Mouse (Mus musculus): Measurements from ENCODE around the gene Pip4k2a. TPM values are rescaled to one million over a fixed set of nuclear protein-coding genes. Genes with fewer than 3 reads are reported as not detected.

Pip4k2a gene
- polyA plus RNA-seq, 1 experiment from 2014 or later, result 7.5 TPM

GRCm38 (mm10) chr2:18959558-18959957 lies 38.4 kb downstream of the Pip4k2a start:
- Histone ChIP-seq H3K9me3 (no peaks in the 10 kb centered on the region), H3K36me3 (replicated peaks) (no peaks in the 10 kb centered on the region), H3K4me1 (peaks cover 47% of the 10 kb centered on the region), H3K27ac (no peak overlapping the region), H3K4me3 (no peak overlapping the region), H3K27me3 (ENCODE audit: poor library complexity, severe bottlenecking) (no peaks in the 10 kb centered on the region)
- no peak for DNase-seq (ENCODE audit: extremely low spot score, low spot score)
- 93% methylated on average over 5 of the region's 5 CpGs for WGBS

DNA sequence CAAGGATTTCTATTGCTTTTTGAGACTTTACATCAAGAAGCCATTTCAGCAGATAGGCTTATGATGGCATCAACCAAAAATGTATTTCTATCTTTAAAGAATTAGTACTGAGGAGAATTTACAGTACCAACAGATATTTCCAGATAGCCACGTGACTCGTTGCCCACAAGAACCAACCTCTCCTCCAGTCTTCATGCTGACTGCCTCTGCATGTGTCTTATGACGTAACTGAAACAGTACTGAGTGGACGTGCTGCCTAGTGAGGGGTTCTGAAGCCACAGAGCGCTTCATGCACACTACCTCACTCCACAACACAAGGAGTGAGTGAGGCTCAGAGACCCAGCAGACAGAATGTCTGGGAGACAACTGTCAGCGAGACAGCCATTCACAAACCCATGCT lies 38.9 kb downstream of the Pip4k2a start:
- WGBS, result 93% methylated on average over 6 of the region's 6 CpGs
- Histone ChIP-seq H3K9me3 (no peaks in the 10 kb centered on the region), H3K4me1 (peaks cover 49% of the 10 kb centered on the region), H3K27me3 (ENCODE audit: poor library complexity, severe bottlenecking) (no peaks in the 10 kb centered on the region), H3K36me3 (replicated peaks) (no peaks in the 10 kb centered on the region), H3K4me3 (no peak overlapping the region), H3K27ac (no peak overlapping the region)
- DNase-seq (ENCODE audit: extremely low spot score, low spot score), result no peak

GRCm38 (mm10) chr2:18958501-18958900 lies 39.4 kb downstream of the Pip4k2a start:
- no peaks in the 10 kb centered on the region for H3K36me3 ChIP-seq (replicated peaks)
- no peak for DNase-seq (ENCODE audit: extremely low spot score, low spot score)
- 95% methylated on average over 5 of the region's 5 CpGs for WGBS

GRCm38 (mm10) chr2:18958044-18958443 lies 39.9 kb downstream of the Pip4k2a start:
- peaks cover 49% of the 10 kb centered on the region for H3K4me1 ChIP-seq
- 90% methylated on average over 9 of the region's 9 CpGs for WGBS
- H3K27ac ChIP-seq, result no peak overlapping the region
- no peaks in the 10 kb centered on the region for H3K9me3 ChIP-seq
- no peaks in the 10 kb centered on the region for H3K27me3 ChIP-seq (ENCODE audit: poor library complexity, severe bottlenecking)
- H3K4me3 ChIP-seq, result no peak overlapping the region
- no peak for DNase-seq (ENCODE audit: extremely low spot score, low spot score)
- H3K36me3 ChIP-seq (replicated peaks), result no peaks in the 10 kb centered on the region

More at GRCm38 (mm10) chr2:18958501-18958900, 39.4 kb downstream of the Pip4k2a start:
- Histone ChIP-seq H3K4me1 (peaks cover 49% of the 10 kb centered on the region), H3K27me3 (ENCODE audit: poor library complexity, severe bottlenecking) (no peaks in the 10 kb centered on the region), H3K4me3 (no peak overlapping the region), H3K27ac (no peak overlapping the region), H3K9me3 (no peaks in the 10 kb centered on the region)

DNA sequence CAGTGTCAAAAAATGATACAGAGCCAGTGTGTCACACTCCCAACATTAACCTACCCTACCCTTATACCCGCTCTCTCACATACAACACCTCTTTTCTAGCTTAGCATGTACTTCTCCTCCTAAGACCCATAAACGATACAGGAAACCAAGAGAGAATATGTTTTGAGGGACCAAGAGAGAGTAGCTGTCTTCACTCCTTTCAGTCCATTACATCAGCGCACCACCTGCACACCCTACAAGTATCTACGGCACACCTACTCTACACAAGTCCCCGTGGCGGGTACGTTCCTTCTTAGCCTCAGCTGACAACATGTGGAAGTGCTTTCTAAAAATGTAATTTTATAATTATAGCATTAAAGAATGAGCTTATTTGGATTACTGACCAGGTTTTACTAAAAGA lies 40.5 kb downstream of the Pip4k2a start:
- Histone ChIP-seq H3K27me3 (ENCODE audit: poor library complexity, severe bottlenecking) (no peaks in the 10 kb centered on the region), H3K9me3 (no peaks in the 10 kb centered on the region), H3K4me1 (peaks cover 53% of the 10 kb centered on the region), H3K27ac (no peak overlapping the region), H3K4me3 (no peak overlapping the region), H3K36me3 (replicated peaks) (no peaks in the 10 kb centered on the region)
- WGBS, result 94% methylated on average over 7 of the region's 7 CpGs
- no peak for DNase-seq (ENCODE audit: extremely low spot score, low spot score)

GRCm38 (mm10) chr2:18956945-18957344 lies 41.0 kb downstream of the Pip4k2a start:
- DNase-seq (ENCODE audit: extremely low spot score, low spot score), result no peak
- 48% methylated on average over 7 of the region's 7 CpGs for WGBS
- Histone ChIP-seq H3K36me3 (replicated peaks) (no peaks in the 10 kb centered on the region), H3K4me3 (no peak overlapping the region), H3K9me3 (no peaks in the 10 kb centered on the region), H3K4me1 (peaks cover 57% of the 10 kb centered on the region), H3K27ac (no peak overlapping the region), H3K27me3 (ENCODE audit: poor library complexity, severe bottlenecking) (no peaks in the 10 kb centered on the region)

DNA sequence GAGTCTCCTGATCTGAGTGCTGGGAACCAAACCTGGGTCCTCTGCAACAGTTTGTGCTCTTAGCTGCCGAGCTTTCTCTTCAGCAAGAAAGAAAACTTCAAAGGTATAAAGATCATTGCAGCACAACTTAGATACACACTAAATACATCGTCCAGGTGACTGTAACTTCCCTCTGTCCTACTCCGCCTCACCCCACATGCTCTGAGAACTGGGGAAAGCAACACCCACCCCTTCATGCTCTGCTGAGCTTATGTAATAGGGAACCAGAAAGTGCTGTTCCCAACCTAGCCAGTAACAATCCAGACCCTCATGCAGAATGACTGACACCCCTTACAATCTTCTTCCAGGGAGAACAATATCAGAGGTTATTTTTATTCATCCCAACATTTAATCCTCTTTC lies 41.5 kb downstream of the Pip4k2a start:
- Histone ChIP-seq H3K27me3 (ENCODE audit: poor library complexity, severe bottlenecking) (no peaks in the 10 kb centered on the region), H3K9me3 (no peaks in the 10 kb centered on the region), H3K27ac (0 out of 2 replicates have a peak overlapping the region, but pooled peaks have one; percentile 5), H3K4me1 (peaks cover 57% of the 10 kb centered on the region), H3K4me3 (no peak overlapping the region), H3K36me3 (replicated peaks) (no peaks in the 10 kb centered on the region)
- 90% methylated on average over 3 of the region's 3 CpGs for WGBS
- DNase-seq (ENCODE audit: extremely low spot score, low spot score), result no peak

- WGBS, result 91% methylated on average over 13 of the region's 13 CpGs
- Histone ChIP-seq H3K4me1 (peaks cover 54% of the 10 kb centered on the region), H3K36me3 (replicated peaks) (no peaks in the 10 kb centered on the region), H3K27me3 (ENCODE audit: poor library complexity, severe bottlenecking) (no peaks in the 10 kb centered on the region), H3K9me3 (no peaks in the 10 kb centered on the region), H3K27ac (no peak overlapping the region), H3K4me3 (no peak overlapping the region)
- no peak for DNase-seq (ENCODE audit: extremely low spot score, low spot score)
These were observed 42.3 kb downstream of the Pip4k2a start for GRCm38 (mm10) chr2:18955671-18956070.

- H3K4me3 ChIP-seq, result no peak overlapping the region
- H3K36me3 ChIP-seq (replicated peaks), result no peaks in the 10 kb centered on the region
- WGBS, result 42% methylated on average over 4 of the region's 4 CpGs
- no peaks in the 10 kb centered on the region for H3K27me3 ChIP-seq (ENCODE audit: poor library complexity, severe bottlenecking)
- H3K4me1 ChIP-seq, result peaks cover 48% of the 10 kb centered on the region
- no peak for DNase-seq (ENCODE audit: extremely low spot score, low spot score)
- no peak overlapping the region for H3K27ac ChIP-seq
- no peaks in the 10 kb centered on the region for H3K9me3 ChIP-seq
These were observed 42.9 kb downstream of the Pip4k2a start for GRCm38 (mm10) chr2:18955022-18955421.

- Histone ChIP-seq H3K36me3 (replicated peaks) (no peaks in the 10 kb centered on the region), H3K4me1 (peaks cover 46% of the 10 kb centered on the region), H3K9me3 (no peaks in the 10 kb centered on the region), H3K4me3 (no peak overlapping the region), H3K27me3 (ENCODE audit: poor library complexity, severe bottlenecking) (no peaks in the 10 kb centered on the region), H3K27ac (no peak overlapping the region)
- no peak for DNase-seq (ENCODE audit: extremely low spot score, low spot score)
- WGBS, result 85% methylated on average over 4 of the region's 4 CpGs
These were observed 43.5 kb downstream of the Pip4k2a start for GRCm38 (mm10) chr2:18954422-18954821.

DNA sequence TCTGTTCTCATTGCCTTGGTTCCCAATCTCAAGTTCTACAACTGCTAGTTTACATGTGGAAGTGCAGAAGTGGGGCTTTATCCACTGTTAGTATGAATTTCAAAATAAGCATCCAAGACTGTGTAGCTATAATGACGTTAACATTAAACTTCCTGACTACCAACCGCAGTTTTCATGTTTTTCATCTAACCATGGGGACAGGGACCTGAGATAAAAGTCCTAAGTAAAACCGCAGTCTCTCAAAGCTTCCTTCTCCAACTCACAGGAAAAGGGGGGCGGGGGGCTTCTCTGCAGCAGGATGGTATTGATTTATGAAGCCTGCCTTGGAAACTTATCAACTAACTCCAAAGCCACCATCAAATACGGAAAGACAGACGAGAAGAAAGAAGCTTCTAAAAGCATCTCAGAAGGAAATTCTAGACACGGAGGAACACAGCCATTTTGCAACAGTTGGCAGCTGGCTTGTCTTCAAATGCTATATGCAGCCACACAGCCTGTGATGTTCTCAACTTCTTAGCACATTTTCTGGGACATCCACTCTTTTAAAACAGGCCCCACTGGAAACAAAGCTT lies 45.7 kb downstream of the Pip4k2a start:
- H3K4me1 ChIP-seq, result peaks cover 38% of the 10 kb centered on the region
- DNase-seq (ENCODE audit: extremely low spot score, low spot score), result no peak

DNA sequence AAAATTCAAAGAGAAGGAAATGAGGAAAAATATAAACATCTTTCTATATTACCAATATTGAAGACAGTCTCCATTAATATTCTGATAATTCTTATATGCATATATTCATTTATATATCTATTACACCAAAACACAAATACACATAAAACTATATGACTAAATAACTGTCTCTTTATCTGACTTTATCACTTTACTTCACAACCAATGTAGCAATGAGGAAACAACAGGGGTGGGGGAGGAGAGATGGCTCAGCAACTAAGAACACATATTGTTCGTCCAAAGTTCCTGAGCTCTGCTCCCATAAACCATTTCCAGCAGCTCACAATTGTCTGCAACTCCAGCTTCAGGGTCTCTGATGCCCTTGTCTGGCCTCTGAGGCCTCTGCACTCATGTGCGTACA lies 47.2 kb downstream of the Pip4k2a start:
- H3K4me3 ChIP-seq, result no peak overlapping the region
- no peak for DNase-seq (ENCODE audit: extremely low spot score, low spot score)
- H3K36me3 ChIP-seq (replicated peaks), result no peaks in the 10 kb centered on the region
- peaks cover 31% of the 10 kb centered on the region for H3K4me1 ChIP-seq
- H3K27me3 ChIP-seq (ENCODE audit: poor library complexity, severe bottlenecking), result no peaks in the 10 kb centered on the region
- no peak overlapping the region for H3K27ac ChIP-seq
- H3K9me3 ChIP-seq, result no peaks in the 10 kb centered on the region
- WGBS, result 85% methylated on average over 2 of the region's 2 CpGs

More for the DNA sequence above, 45.7 kb downstream of the Pip4k2a start:
- H3K9me3 ChIP-seq, result no peaks in the 10 kb centered on the region
- no peaks in the 10 kb centered on the region for H3K36me3 ChIP-seq (replicated peaks)
- no peak overlapping the region for H3K4me3 ChIP-seq
- 71% methylated on average over 7 of the region's 7 CpGs for WGBS
- H3K27ac ChIP-seq, result no peak overlapping the region
- H3K27me3 ChIP-seq (ENCODE audit: poor library complexity, severe bottlenecking), result no peaks in the 10 kb centered on the region

DNA sequence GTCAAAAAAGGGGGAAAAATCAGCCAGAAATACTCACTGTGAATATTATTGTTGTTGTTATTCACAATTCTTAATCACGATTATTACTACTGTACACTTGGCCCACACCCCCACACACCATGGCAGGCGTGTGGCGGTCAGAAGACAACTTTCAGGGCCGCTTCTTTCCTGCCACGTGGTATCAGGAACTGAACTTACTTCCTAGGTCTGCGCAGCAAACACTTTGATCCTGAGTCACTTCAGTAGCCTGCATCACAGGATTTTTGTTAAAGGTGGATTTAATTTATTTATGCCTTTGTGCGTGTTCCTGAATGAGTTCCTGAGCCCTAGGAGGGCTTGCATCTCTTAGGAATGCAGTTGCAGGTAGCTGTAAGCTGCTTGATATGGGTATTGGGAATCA lies 49.2 kb downstream of the Pip4k2a start:
- no peak for DNase-seq (ENCODE audit: extremely low spot score, low spot score)
- H3K4me1 ChIP-seq, result peaks cover 20% of the 10 kb centered on the region
- no peak overlapping the region for H3K27ac ChIP-seq
- H3K36me3 ChIP-seq (replicated peaks), result no peaks in the 10 kb centered on the region
- H3K9me3 ChIP-seq, result no peaks in the 10 kb centered on the region
- 87% methylated on average over 7 of the region's 7 CpGs for WGBS
- no peaks in the 10 kb centered on the region for H3K27me3 ChIP-seq (ENCODE audit: poor library complexity, severe bottlenecking)
- H3K4me3 ChIP-seq, result no peak overlapping the region
